Mouse (Mus musculus) heart, adult 10 weeks (tissue): ENCODE data around the gene Tnfrsf22. TPM values are rescaled to one million over a fixed set of nuclear protein-coding genes. Genes with fewer than 3 reads are reported as not detected.

Experiments used
- polyA plus RNA-seq: library from polyadenylated mRNA; stranded (reverse); fragments of 350-450 nt; fragmentation: Illumina TruSeq; extraction: RNeasy Lipid Tissue Mini Kit (QIAGEN cat#74804); gene quantifications from one replicate; pipeline ENCODE4 v1.2.3, GENCODE M21; 2014; ENCODE audit warnings: low read depth, low replicate concordance

The Tnfrsf22 gene
- 3.0 TPM for polyA plus RNA-seq

DNA sequence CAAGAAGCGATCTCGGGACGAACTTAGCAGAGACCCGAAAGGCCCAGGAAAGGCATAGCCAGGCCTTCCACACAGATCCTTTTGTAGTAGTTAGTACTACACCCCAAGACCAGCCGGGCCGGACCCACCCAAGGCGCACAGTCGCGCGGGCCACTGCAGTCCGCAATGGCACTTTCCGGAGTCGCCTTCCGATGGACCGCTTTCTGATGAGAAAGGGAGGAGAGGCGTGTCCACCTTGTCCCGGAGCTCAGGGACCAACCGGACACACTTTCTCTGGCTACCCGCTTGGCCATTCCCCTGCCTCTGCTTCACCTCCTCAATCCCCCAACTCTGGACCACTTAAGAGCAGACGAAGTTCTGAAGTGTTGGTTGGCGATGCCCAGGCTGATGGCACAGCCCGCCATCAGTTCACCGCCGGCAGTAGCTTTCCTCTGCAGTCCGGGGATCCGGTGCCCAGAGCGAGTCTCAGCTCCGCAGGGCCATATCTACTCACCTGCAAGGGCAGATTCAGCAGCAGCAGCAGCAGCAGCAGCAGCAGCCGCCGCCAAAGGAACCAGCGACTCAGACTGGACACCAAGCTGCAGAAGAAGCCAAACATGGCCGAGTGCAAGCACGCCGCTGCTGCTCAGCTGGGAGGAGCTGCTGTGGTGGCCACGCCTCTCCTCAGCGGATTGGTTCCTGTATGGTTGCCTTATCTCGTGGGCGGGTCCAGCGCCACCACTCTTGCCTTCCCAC, at the start of gene Tnfrsf22:
Gene Tnfrsf22, minus strand, starts transcription at position 628 of the 735 bp plus-strand sequence.

GRCm38 (mm10) chr7:143685359-143686067, 36.1 kb upstream of the Tnfrsf22 start, which contains the start of gene Tnfrsf23:
Tnfrsf23 (minus strand) TSS chr7:143685872.

GRCm38 (mm10) chr7:143628540-143628939, 20.9 kb downstream of the Tnfrsf22 start, which contains the start of gene Tnfrsf26:
Tnfrsf26 (minus strand) TSS chr7:143628722.

DNA sequence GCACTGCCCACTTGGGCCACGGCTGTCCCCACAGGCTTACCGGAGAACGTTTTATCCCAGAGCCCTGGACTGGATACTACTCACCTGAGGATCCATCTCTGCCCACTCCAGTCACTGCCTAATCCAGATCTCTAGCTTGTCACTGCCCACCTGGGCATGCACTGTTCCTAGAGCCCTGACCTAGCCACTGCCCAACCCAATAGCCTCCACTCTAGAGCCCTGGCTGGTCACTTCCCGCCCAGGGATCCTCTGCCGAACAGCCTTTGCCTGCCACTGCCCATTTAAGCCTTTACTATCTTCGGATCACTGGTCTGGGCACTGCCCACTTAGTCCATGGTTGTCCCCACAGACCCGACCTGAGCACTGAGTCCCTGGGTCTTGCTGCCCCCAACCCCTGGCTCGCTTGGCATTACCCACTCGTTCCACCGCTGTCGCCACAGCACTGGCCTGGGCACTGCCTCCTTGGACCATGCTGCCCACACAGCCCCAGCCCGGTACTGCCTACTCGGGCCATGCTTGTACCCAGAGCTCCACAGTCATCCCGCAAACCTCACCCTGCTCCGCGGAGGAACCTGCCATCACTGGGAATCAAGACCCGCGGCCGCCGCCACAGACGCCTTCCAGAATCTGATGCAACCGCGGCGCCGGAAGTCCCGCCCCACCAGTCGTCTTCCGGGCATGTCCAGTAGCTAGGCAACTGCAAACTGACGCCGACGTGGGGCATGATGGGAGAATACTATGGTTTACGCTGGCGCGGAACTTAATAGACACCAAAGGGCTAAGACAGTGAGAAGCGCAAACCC, 49.8 kb downstream of the Tnfrsf22 start, which contains the start of gene Cars:
Gene Cars, minus strand, starts transcription at position 663 of the 803 bp plus-strand sequence.

Other genes with a start within 250 kb of the Tnfrsf22 start
- gene Cdkn1c, start 188.6 kb downstream of the Tnfrsf22 start, polyA plus RNA-seq = 27.8 TPM
- 0.60 TPM for gene Slc22a18, start 175.9 kb downstream of the Tnfrsf22 start, polyA plus RNA-seq
- not detected for gene Phlda2, start 146.5 kb downstream of the Tnfrsf22 start, polyA plus RNA-seq
- 163 TPM for gene Nap1l4, start 100.6 kb downstream of the Tnfrsf22 start, polyA plus RNA-seq
- gene Cars, start 49.6 kb downstream of the Tnfrsf22 start, polyA plus RNA-seq = 17.6 TPM
- 0.47 TPM for gene Tnfrsf26, start 20.9 kb downstream of the Tnfrsf22 start, polyA plus RNA-seq
- gene Tnfrsf23, start 36.2 kb upstream of the Tnfrsf22 start, polyA plus RNA-seq = 2.6 TPM
- gene Osbpl5, start 107.3 kb upstream of the Tnfrsf22 start, polyA plus RNA-seq = 12.6 TPM
- not detected for gene Mrgprg, start 117.3 kb upstream of the Tnfrsf22 start, polyA plus RNA-seq
- 0.89 TPM for gene Mrgpre, start 134.8 kb upstream of the Tnfrsf22 start, polyA plus RNA-seq
- 7.5 TPM for gene Nadsyn1, start 173.2 kb upstream of the Tnfrsf22 start, polyA plus RNA-seq
- 6.6 TPM for gene Dhcr7, start 173.5 kb upstream of the Tnfrsf22 start, polyA plus RNA-seq
- gene Gm498, start 217.2 kb upstream of the Tnfrsf22 start, polyA plus RNA-seq = not detected